Mouse (Mus musculus): ENCODE results near the gene Lrrfip2.

DNA sequence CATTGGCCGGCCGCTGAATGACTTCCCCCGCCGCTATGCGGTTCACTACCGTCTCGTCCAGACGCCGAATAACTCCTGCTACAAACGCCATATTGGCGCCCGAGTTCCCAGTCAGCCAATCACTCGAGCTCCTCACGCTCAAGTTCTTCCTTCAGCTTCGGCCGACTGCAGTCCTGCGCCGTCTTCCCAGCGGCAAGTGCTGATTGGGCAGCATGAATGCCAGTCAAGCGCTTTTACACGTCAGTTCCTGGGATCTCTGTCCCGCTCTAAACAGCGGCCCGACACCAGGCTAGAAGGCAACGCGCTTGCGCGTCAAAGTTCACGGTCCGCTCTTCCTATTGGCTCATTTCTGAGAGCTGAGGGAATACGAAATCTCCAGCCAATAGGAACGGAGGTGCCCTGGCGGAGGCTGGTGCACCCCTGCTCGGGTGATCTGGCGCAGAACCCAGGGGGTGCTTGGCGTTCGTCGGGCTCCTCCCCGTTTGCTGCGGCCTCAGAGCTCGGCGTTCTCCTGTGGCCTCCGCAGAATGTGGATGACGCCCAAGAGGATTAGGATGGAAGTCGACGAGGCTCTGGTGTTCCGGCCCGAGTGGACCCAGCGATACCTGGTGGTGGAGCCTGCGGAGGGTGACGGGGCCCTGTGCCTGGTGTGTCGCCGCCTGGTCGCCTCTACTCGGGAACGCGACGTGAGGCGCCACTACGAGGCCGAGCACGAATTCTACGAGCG lies 154.2 kb downstream of the Lrrfip2 start, which contains the start of the genes Mlh1 and Epm2aip1:
- TF ChIP-seq CTCF (IDR thresholded peaks at IDR 0.05; ENCODE audit: control insufficient read depth, insufficient read depth, insufficient replicate concordance, low read depth, low read length) (no peak), POLR2A (IDR thresholded peaks at IDR 0.05; ENCODE audit: control insufficient read depth, low read depth, low read length) (peak; percentile 70)

Measured in testis, adult 2 months (tissue).